Mouse (Mus musculus) liver, postnatal 0 days (tissue): ENCODE measurements at regions not wholly inside any gene's neighbourhood (a gene's known extent, or its start where the extent isn't known, plus 50 kb on each side); places are given as distances from the start of the nearest gene placed in this dataset.

Source experiments
- CTCF ChIP-seq: sonication (generic); IDR thresholded peaks from 2 replicates; pipeline ENCODE4 v1.5.1; 2016; ENCODE audit warnings: antibody characterized with exemption, low read depth
- EP300 ChIP-seq: IDR thresholded peaks from 2 replicates; pipeline ENCODE4 v1.6.1; 2016; ENCODE audit warnings: antibody characterized with exemption, low read depth, mild to moderate bottlenecking

DNA sequence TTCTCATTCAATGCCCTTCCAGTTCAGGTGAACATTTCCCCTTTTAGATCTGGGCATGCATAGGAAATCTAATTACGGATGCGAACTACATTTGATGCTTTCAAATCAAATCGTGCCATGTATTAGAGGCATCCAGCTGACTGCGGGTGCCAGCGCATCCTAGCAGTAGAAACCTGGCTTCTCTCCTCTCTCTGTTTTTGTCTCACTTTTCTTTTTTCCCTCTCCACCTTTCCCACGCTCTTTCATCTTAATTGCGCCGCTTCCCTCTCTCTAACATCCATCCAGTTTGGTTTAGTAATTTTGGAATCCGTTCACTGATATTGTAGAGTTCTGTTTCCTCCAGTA lies 322.4 kb downstream of the Edem1 start:
- TF ChIP-seq CTCF (no peak), EP300 (no peak)
